Mouse (Mus musculus) CH12.LX (cell line): Measurements from ENCODE around the gene Cnot6. TPM values are rescaled to one million over a fixed set of nuclear protein-coding genes. Genes with fewer than 3 reads are reported as not detected.

Experiments
- DNase-seq: peaks from one replicate; pipeline ENCODE4 v3.0.0-alpha.2; 2013; ENCODE audit errors: extremely low read depth
- H3K27ac ChIP-seq: 2 replicates; pipeline ENCODE4 v1.5.1; 2012; ENCODE audit warnings: low read depth, mild to moderate bottlenecking, control low read depth, moderate library complexity; ENCODE audit not compliant: insufficient read depth
- H3K27me3 ChIP-seq: replicated peaks from 2 replicates; pipeline ENCODE3; 2012; ENCODE audit warnings: inconsistent platforms
- H3K36me3 ChIP-seq, 2 experiments: replicated peaks in 1 of 2; 2 replicates each; pipeline versions ENCODE3 to v1.6.1; 2012; ENCODE audit warnings: inconsistent platforms in 1 of 2, low read length in 1 of 2, mild to moderate bottlenecking in 1 of 2, mixed read lengths in 1 of 2, moderate library complexity in 1 of 2; ENCODE audit not compliant: control insufficient read depth in 1 of 2, insufficient read depth in 1 of 2
- H3K4me1 ChIP-seq, 2 experiments: 2 replicates each; pipeline ENCODE4 v1.6.1; 2012; ENCODE audit warnings: inconsistent platforms in 1 of 2, moderate library complexity in 1 of 2; ENCODE audit not compliant: insufficient read depth in 2 of 2, control insufficient read depth in 1 of 2
- H3K4me2 ChIP-seq: 2 replicates; pipeline ENCODE4 v1.6.1; 2012; ENCODE audit warnings: low read depth, mild to moderate bottlenecking, control low read depth; ENCODE audit not compliant: poor library complexity, insufficient read depth, severe bottlenecking
- H3K4me3 ChIP-seq, 3 experiments: fragments of 150-350 bp in 1 of 3; sonication (generic) in 1 of 3; replicated peaks in 1 of 3; 2 replicates each; pipeline versions ENCODE3 to v1.5.1; 2011 to 2012; ENCODE audit warnings: low read depth in 2 of 3, low read length in 2 of 3, mild to moderate bottlenecking in 2 of 3, moderate library complexity in 2 of 3, control low read depth in 1 of 3, improper control_type of control experiment in 1 of 3, inconsistent platforms in 1 of 3, mixed read lengths in 1 of 3; ENCODE audit not compliant: poor library complexity in 1 of 3
- H3K79me2 ChIP-seq: replicated peaks from 2 replicates; pipeline ENCODE4 v1.6.1; 2012; ENCODE audit warnings: mild to moderate bottlenecking, moderate library complexity; ENCODE audit not compliant: control insufficient read depth, poor library complexity, insufficient read depth, severe bottlenecking; ENCODE audit errors: extremely low read depth
- H3K9ac ChIP-seq: 2 replicates; pipeline ENCODE4 v1.6.1; 2012; ENCODE audit warnings: low read depth, mild to moderate bottlenecking, control low read depth, moderate library complexity; ENCODE audit not compliant: insufficient read depth
- H3K9me3 ChIP-seq: replicated peaks from 2 replicates; pipeline ENCODE3; 2012; ENCODE audit warnings: low read length, inconsistent platforms, mixed read lengths
- BHLHE40 ChIP-seq: IDR thresholded peaks from 2 replicates; pipeline ENCODE4 v1.6.1; 2011; ENCODE audit warnings: mild to moderate bottlenecking, low read depth, low read length, improper control_type of control experiment
- CHD1 ChIP-seq: IDR thresholded peaks from 2 replicates; pipeline ENCODE4 v1.6.1; 2012; ENCODE audit warnings: low read depth, low read length, improper control_type of control experiment, inconsistent platforms
- CHD2 ChIP-seq: IDR thresholded peaks from 2 replicates; pipeline ENCODE4 v1.6.1; 2011; ENCODE audit warnings: low read length, improper control_type of control experiment
- CTCF ChIP-seq, 2 experiments: IDR thresholded peaks in 1 of 2; conservative IDR thresholded peaks in 1 of 2; 2 replicates each; pipeline ENCODE4 v1.5.1; 2011 to 2012; ENCODE audit warnings: low read depth in 2 of 2, low read length in 2 of 2, improper control_type of control experiment in 1 of 2, inconsistent platforms in 1 of 2, mild to moderate bottlenecking in 1 of 2, moderate library complexity in 1 of 2
- E2F4 ChIP-seq: IDR thresholded peaks from 2 replicates; pipeline ENCODE4 v1.6.1; 2011; ENCODE audit warnings: low read depth, low read length, improper control_type of control experiment; ENCODE audit not compliant: insufficient replicate concordance
- ELF1 ChIP-seq: IDR thresholded peaks from 2 replicates; pipeline ENCODE4 v1.6.1; 2014; ENCODE audit warnings: low read depth, mild to moderate bottlenecking, inconsistent platforms, low read length, improper control_type of control experiment
- EP300 ChIP-seq: IDR thresholded peaks from 2 replicates; pipeline ENCODE4 v1.6.1; 2011; ENCODE audit warnings: low read length, improper control_type of control experiment
- IRF4 ChIP-seq: IDR thresholded peaks from 2 replicates; pipeline ENCODE4 v1.6.1; 2014; ENCODE audit warnings: low read depth, mild to moderate bottlenecking, inconsistent platforms, low read length, improper control_type of control experiment
- JUN ChIP-seq: IDR thresholded peaks from 2 replicates; pipeline ENCODE4 v1.6.1; 2011; ENCODE audit warnings: low read depth, mild to moderate bottlenecking, low read length, improper control_type of control experiment, moderate library complexity; ENCODE audit not compliant: insufficient read depth
- JUND ChIP-seq: conservative IDR thresholded peaks from 2 replicates; pipeline ENCODE4 v1.6.1; 2011; ENCODE audit warnings: low read depth, low read length, improper control_type of control experiment
- KAT2A ChIP-seq: IDR thresholded peaks from 2 replicates; pipeline ENCODE4 v1.6.1; 2012; ENCODE audit warnings: low read length, improper control_type of control experiment, inconsistent platforms; ENCODE audit not compliant: insufficient replicate concordance
- MAZ ChIP-seq: IDR thresholded peaks from 2 replicates; pipeline ENCODE4 v1.6.1; 2012; ENCODE audit warnings: low read depth, mild to moderate bottlenecking, inconsistent platforms, low read length, improper control_type of control experiment, moderate library complexity
- MEF2A ChIP-seq: IDR thresholded peaks from 2 replicates; pipeline ENCODE4 v1.6.1; 2014; ENCODE audit warnings: low read depth, mild to moderate bottlenecking, inconsistent platforms, low read length, improper control_type of control experiment, borderline replicate concordance
- NELFE ChIP-seq: IDR thresholded peaks from 2 replicates; pipeline ENCODE4 v1.6.1; 2011; ENCODE audit warnings: low read depth, low read length, improper control_type of control experiment
- NRF1 ChIP-seq: IDR thresholded peaks from 2 replicates; pipeline ENCODE4 v1.6.1; 2014; ENCODE audit warnings: low read depth, mild to moderate bottlenecking, inconsistent platforms, low read length, improper control_type of control experiment, moderate library complexity
- POLR2AphosphoS2 ChIP-seq: IDR thresholded peaks from 2 replicates; pipeline ENCODE4 v1.6.1; 2011; ENCODE audit warnings: low read depth, low read length, improper control_type of control experiment
- RAD21 ChIP-seq: IDR thresholded peaks from 2 replicates; pipeline ENCODE4 v1.6.1; 2011; ENCODE audit warnings: low read depth, mild to moderate bottlenecking, low read length, improper control_type of control experiment, moderate library complexity
- RCOR1 ChIP-seq: conservative IDR thresholded peaks from 2 replicates; pipeline ENCODE4 v1.6.1; 2012; ENCODE audit warnings: low read depth, mild to moderate bottlenecking, inconsistent platforms, low read length, improper control_type of control experiment
- SIN3A ChIP-seq: IDR thresholded peaks from 2 replicates; pipeline ENCODE4 v1.6.1; 2012; ENCODE audit warnings: low read length, improper control_type of control experiment, inconsistent platforms
- SMC3 ChIP-seq: IDR thresholded peaks from 2 replicates; pipeline ENCODE4 v1.6.1; 2011; ENCODE audit warnings: low read depth, low read length, improper control_type of control experiment
- TCF12 ChIP-seq: IDR thresholded peaks from 2 replicates; pipeline ENCODE4 v1.6.1; 2014; ENCODE audit warnings: low read depth, mild to moderate bottlenecking, inconsistent platforms, low read length, improper control_type of control experiment
- USF1 ChIP-seq: IDR thresholded peaks from 2 replicates; pipeline ENCODE4 v1.6.1; 2014; ENCODE audit warnings: low read depth, mild to moderate bottlenecking, inconsistent platforms, low read length, improper control_type of control experiment
- ZC3H11A ChIP-seq: IDR thresholded peaks from 2 replicates; pipeline ENCODE4 v1.6.1; 2012; ENCODE audit warnings: low read depth, mild to moderate bottlenecking, inconsistent platforms, low read length, improper control_type of control experiment
- ZKSCAN1 ChIP-seq: IDR thresholded peaks from 2 replicates; pipeline ENCODE4 v1.6.1; 2012; ENCODE audit warnings: low read depth, inconsistent platforms, low read length, improper control_type of control experiment, borderline replicate concordance
- dilution Hi-C: fragments of 300-500 bp; cut with MboI; formaldehyde crosslinking; loops from 2 replicates; pipeline ENCODE4 v1.14.3; 2020; ENCODE audit warnings: low sequenced_read_pairs; ENCODE audit not compliant: extremely low pct_unique_long_range_greater_than_20kb, extremely low pct_ligation_motif_present
- in situ Hi-C: fragments of 300-500 bp; cut with MboI; formaldehyde crosslinking; loops from 3 replicates; pipeline ENCODE4 v1.14.3; 2019; ENCODE audit warnings: low sequenced_read_pairs, low pct_ligation_motif_present, low pct_unique_long_range_greater_than_20kb, mixed read lengths
- polyA plus RNA-seq: library from polyadenylated mRNA; unstranded; fragments of >175 nt; gene quantifications from 2 replicates; pipeline ENCODE4 v1.2.1, GENCODE M21; 2012; ENCODE audit warnings: low read depth; ENCODE audit not compliant: insufficient read length
- total RNA-seq, 2 experiments: library from RNA; depleted of rRNA; stranded (reverse); fragments of 300-350 nt in 1 of 2; fragments of >200 nt in 1 of 2; gene quantifications; 2 replicates each; pipeline ENCODE4 v1.2.3; 2012 to 2014

Gene Cnot6
- total and polyA plus RNA-seq, 3 experiments: 32.4 to 90.8 (median 85.0) TPM

- Histone ChIP-seq H3K36me3 (no peaks in the 10 kb centered on the region), H3K27ac (no peak overlapping the region), H3K4me3 (no peak overlapping the region), H3K4me1 (peaks cover 3 to 24% of the 10 kb centered on the region in 2 experiments; a peak in 2 of 4 replicates), H3K9ac (no peak overlapping the region), H3K4me2 (no peak overlapping the region), H3K27me3 (peaks cover 3% of the 10 kb centered on the region), H3K79me2 (no peaks in the 10 kb centered on the region), H3K9me3 (no peaks in the 10 kb centered on the region)
- TF ChIP-seq MEF2A (no peak), BHLHE40 (no peak), KAT2A (no peak), USF1 (no peak), RAD21 (no peak), TCF12 (no peak), CHD2 (no peak), NRF1 (no peak), ZKSCAN1 (no peak), CTCF (conservative IDR thresholded peaks at IDR 0.05 in 1 of 2, IDR thresholded peaks at IDR 0.05 in 1 of 2; ENCODE audit: low read depth in 2 of 2, low read length in 2 of 2) (no peak), POLR2AphosphoS2 (no peak), IRF4 (no peak), NELFE (no peak)
- no peak for DNase-seq
- dilution Hi-C loops (no loop called here), in situ Hi-C loops (no loop called here)
Measured at GRCm38 (mm10) chr11:49761130-49761529, 48.6 kb upstream of the Cnot6 start.

DNA sequence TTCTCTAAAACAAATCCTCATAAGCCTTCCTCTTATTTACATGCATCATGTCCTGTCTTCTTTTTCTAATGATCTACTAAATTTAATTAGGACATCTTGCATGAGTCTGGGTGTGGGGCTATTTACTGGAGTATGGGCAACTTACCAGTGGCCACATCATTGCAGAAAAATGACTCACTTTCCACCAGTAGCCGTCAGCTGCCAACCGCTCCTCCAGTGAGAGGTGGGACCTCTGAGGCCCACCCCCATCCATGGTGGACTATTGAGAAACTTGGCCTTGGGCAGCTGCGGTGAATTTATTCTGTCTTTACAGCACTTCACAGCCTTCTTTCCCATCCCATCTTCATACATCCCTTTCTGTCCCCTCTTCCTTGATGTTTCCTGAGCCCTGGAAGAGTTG lies 45.6 kb upstream of the Cnot6 start:
- no peaks in the 10 kb centered on the region for H3K9me3 ChIP-seq
- dilution Hi-C loops (no loop called here), in situ Hi-C loops (no loop called here)
- no peak overlapping the region for H3K27ac ChIP-seq
- no peak for DNase-seq
- H3K79me2 ChIP-seq: no peaks in the 10 kb centered on the region
- H3K9ac ChIP-seq: no peak overlapping the region
- peaks cover 3% of the 10 kb centered on the region for H3K27me3 ChIP-seq
- no peak overlapping the region for H3K4me3 ChIP-seq
- H3K36me3 ChIP-seq: no peaks in the 10 kb centered on the region
- TF ChIP-seq MEF2A (no peak), POLR2AphosphoS2 (no peak), MAZ (no peak), JUND (no peak), SIN3A (no peak), RCOR1 (no peak), IRF4 (no peak), NRF1 (no peak), BHLHE40 (no peak), ZC3H11A (no peak), EP300 (no peak), USF1 (no peak), ELF1 (no peak), E2F4 (no peak), CHD1 (no peak), JUN (no peak), SMC3 (no peak)
- H3K4me1 ChIP-seq: peaks cover 7 to 10% of the 10 kb centered on the region in 2 experiments; a peak in 2 of 4 replicates
- no peak overlapping the region for H3K4me2 ChIP-seq
